Mouse (Mus musculus) hindbrain, embryonic 11.5 days (tissue): ENCODE measurements at regions not wholly inside any gene's neighbourhood (a gene's known extent, or its start where the extent isn't known, plus 50 kb on each side); places are given as distances from the start of the nearest gene placed in this dataset.

Experiments used
- ATAC-seq: fragments of 200-750 bp; cut with Nextera tagmentation; 2 replicates; pipeline ENCODE4 v1.8.0; 2017; ENCODE audit warnings: mild to moderate bottlenecking, moderate TSS enrichment, moderate library complexity; ENCODE audit not compliant: low FRiP score
- DNase-seq: peaks from one replicate; pipeline ENCODE4 v3.0.0-alpha.2; 2015; ENCODE audit warnings: low spot score
- H3K27ac ChIP-seq: fragments of 300-500 bp; sonication (generic); 2 replicates; pipeline ENCODE4 v1.5.1; 2014; ENCODE audit warnings: mild to moderate bottlenecking, low read depth, low read length
- H3K27me3 ChIP-seq: fragments of 300-500 bp; sonication (generic); 2 replicates; pipeline ENCODE4 v1.6.1; 2014; ENCODE audit warnings: mild to moderate bottlenecking, low read length, moderate library complexity, mixed read lengths; ENCODE audit not compliant: control insufficient read depth, insufficient read depth
- H3K36me3 ChIP-seq: fragments of 300-500 bp; sonication (generic); 2 replicates; pipeline ENCODE4 v1.6.1; 2014; ENCODE audit warnings: mild to moderate bottlenecking, low read length, moderate library complexity, mixed read lengths; ENCODE audit not compliant: control insufficient read depth, insufficient read depth
- H3K4me1 ChIP-seq: fragments of 300-500 bp; sonication (generic); replicated peaks from 2 replicates; pipeline ENCODE4 v1.6.1; 2014; ENCODE audit warnings: low read length, mixed read lengths; ENCODE audit not compliant: control insufficient read depth, insufficient read depth
- H3K4me2 ChIP-seq: fragments of 300-500 bp; sonication (generic); replicated peaks from 2 replicates; pipeline ENCODE4 v1.6.1; 2014; ENCODE audit warnings: mild to moderate bottlenecking, low read depth, low read length
- H3K4me3 ChIP-seq: fragments of 300-500 bp; sonication (generic); 2 replicates; pipeline ENCODE4 v1.5.1; 2014; ENCODE audit warnings: low read depth, low read length
- H3K9ac ChIP-seq: fragments of 300-500 bp; sonication (generic); 2 replicates; pipeline ENCODE4 v1.6.1; 2014; ENCODE audit warnings: low read depth, low read length
- H3K9me3 ChIP-seq: fragments of 300-500 bp; sonication (generic); 2 replicates; pipeline ENCODE4 v1.6.1; 2016; ENCODE audit warnings: low read length; ENCODE audit not compliant: control insufficient read depth
- WGBS: fragments of 180-500 bp; shearing (Covaris S2); extraction: QIAGEN DNeasy Blood & Tissue Kit; methylation state at CpG from one replicate; pipeline ENCODE4 v1.1.7; 2014; 5-methylcytosine and 5-hydroxymethylcytosine counted together

DNA sequence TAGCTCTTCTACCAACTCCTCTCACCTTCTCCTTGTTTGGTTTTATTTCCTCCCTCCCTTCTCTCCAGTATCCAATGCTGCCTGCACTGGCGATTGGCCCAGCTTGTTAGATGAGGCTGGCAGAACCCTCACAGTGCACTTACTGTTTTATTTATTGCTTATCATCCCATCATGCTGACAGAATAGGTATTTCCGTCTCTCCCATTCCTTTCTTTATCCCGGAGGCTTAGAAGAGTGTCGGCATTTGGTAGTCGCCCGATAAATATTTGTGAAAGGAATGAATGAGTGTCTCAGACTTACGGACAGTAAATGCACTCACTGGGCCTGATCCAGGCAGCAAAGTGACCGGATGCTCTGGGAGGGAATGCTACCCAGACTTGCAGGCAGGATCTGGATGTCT, 123.8 kb upstream of the Sh3bp4 start:
- Histone ChIP-seq H3K9me3 (no peaks in the 10 kb centered on the region; the same call in 1 of the 2 replicates), H3K27ac (no peak overlapping the region), H3K4me3 (no peak overlapping the region), H3K4me2 (no peak overlapping the region), H3K9ac (no peak overlapping the region), H3K36me3 (no peaks in the 10 kb centered on the region), H3K4me1 (no peaks in the 10 kb centered on the region), H3K27me3 (no peaks in the 10 kb centered on the region)
- DNase-seq (no peak), ATAC-seq (no peak)
- 91% methylated on average over 8 of the region's 8 CpGs for WGBS

DNA sequence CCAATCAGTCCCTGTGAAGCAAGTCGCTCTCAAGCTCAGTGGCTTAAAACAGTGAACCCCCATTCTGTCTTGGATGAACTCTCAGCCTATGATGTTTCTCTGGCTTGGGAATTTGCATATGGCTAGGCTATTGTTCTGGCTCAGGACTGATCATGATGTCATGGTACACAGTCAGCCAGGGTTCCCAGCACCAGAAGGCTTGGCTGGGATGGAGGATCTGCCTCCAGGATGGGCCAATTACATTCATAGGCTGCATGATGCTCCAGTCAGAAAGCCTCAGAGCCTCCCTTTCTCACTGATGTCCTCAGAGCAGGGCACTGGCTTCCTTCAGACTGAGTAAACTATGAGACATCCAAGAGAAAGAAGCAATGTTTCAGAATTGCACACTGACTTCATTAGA, 120.3 kb upstream of the Sh3bp4 start:
- no peak for DNase-seq
- H3K27ac ChIP-seq, result no peak overlapping the region
- no peak for ATAC-seq
- no peaks in the 10 kb centered on the region for H3K36me3 ChIP-seq
- no peak overlapping the region for H3K4me3 ChIP-seq
- H3K27me3 ChIP-seq, result no peaks in the 10 kb centered on the region
- 76% methylated on average over 1 of the region's 1 CpGs for WGBS
- H3K4me2 ChIP-seq, result no peak overlapping the region
- no peaks in the 10 kb centered on the region; the same call in 1 of the 2 replicates for H3K9me3 ChIP-seq
- no peaks in the 10 kb centered on the region for H3K4me1 ChIP-seq
- no peak overlapping the region for H3K9ac ChIP-seq

GRCm38 (mm10) chr1:88953516-88953915, 116.7 kb upstream of the Sh3bp4 start:
- H3K36me3 ChIP-seq, result no peaks in the 10 kb centered on the region
- H3K27me3 ChIP-seq, result no peaks in the 10 kb centered on the region
- DNase-seq (no peak), ATAC-seq (no peak)
- H3K4me1 ChIP-seq, result no peaks in the 10 kb centered on the region
- no peaks in the 10 kb centered on the region; the same call in 1 of the 2 replicates for H3K9me3 ChIP-seq
- 83% methylated on average over 4 of the region's 4 CpGs for WGBS
- H3K4me2 ChIP-seq, result no peak overlapping the region
- H3K4me3 ChIP-seq, result no peak overlapping the region
- no peak overlapping the region for H3K9ac ChIP-seq
- H3K27ac ChIP-seq, result no peak overlapping the region

GRCm38 (mm10) chr1:88954784-88955183, 115.4 kb upstream of the Sh3bp4 start:
- WGBS, result 93% methylated on average over 5 of the region's 5 CpGs
- no peaks in the 10 kb centered on the region for H3K9me3 ChIP-seq
- 0 out of 2 replicates have a peak, but pooled peaks cover 2% of the 10 kb centered on the region for H3K4me1 ChIP-seq
- no peaks in the 10 kb centered on the region for H3K27me3 ChIP-seq
- H3K9ac ChIP-seq, result no peak overlapping the region
- ATAC-seq (no peak), DNase-seq (no peak)
- no peak overlapping the region for H3K27ac ChIP-seq
- no peak overlapping the region for H3K4me2 ChIP-seq
- H3K4me3 ChIP-seq, result no peak overlapping the region
- no peaks in the 10 kb centered on the region for H3K36me3 ChIP-seq

DNA sequence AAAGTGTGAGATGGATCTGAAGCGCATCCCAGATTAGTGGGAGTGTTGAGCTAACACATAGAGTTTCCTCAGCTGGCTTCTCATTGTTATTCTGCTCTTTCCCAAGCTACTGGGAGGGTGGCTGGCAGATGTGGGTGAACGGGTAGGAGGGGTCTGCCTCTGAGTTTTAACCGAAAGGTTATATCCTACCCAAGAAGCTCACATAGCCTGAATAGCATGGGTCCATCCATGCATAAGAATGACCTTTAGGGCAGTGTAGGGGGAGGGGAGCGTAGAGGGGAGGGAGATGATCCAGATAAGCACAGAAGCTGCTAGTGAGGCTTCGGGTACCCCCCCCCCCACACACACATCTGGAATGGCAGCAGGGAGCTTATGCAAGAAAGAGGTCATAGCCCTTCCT, 113.2 kb upstream of the Sh3bp4 start:
- ATAC-seq, result no peak
- Histone ChIP-seq H3K27me3 (no peaks in the 10 kb centered on the region), H3K36me3 (no peaks in the 10 kb centered on the region), H3K27ac (no peak overlapping the region), H3K9me3 (no peaks in the 10 kb centered on the region), H3K4me2 (no peak overlapping the region), H3K4me3 (no peak overlapping the region), H3K9ac (no peak overlapping the region), H3K4me1 (peaks cover 2% of the 10 kb centered on the region; the same call in 1 of the 2 replicates)
- 57% methylated on average over 5 of the region's 5 CpGs for WGBS
- no peak for DNase-seq

DNA sequence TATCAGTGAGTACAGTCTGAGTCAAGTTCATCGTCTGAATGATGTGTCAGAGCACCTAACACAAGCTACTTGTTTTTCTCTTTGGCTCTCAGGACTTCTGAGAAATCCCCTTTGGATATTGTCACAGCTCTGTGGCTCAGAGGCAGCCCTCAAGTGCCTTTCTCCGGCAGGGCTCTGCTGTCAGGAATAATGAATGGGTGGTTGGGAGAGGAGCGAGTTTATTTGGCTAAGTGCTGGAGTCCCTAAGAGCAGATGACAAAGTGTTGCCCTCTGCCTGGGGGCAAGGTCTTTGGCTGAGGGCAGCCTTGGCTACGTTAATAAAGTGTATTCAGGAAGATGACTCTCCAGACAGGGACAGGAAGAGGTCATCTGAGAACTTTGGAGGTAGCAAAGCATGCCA, 110.5 kb upstream of the Sh3bp4 start:
- Histone ChIP-seq H3K36me3 (no peaks in the 10 kb centered on the region), H3K4me1 (peaks cover 2% of the 10 kb centered on the region; the same call in 1 of the 2 replicates), H3K27me3 (no peaks in the 10 kb centered on the region), H3K9me3 (no peaks in the 10 kb centered on the region), H3K9ac (no peak overlapping the region), H3K4me3 (no peak overlapping the region), H3K27ac (no peak overlapping the region), H3K4me2 (no peak overlapping the region)
- 36% methylated on average over 4 of the region's 4 CpGs for WGBS
- ATAC-seq (no peak), DNase-seq (no peak)

GRCm38 (mm10) chr1:88960142-88960541, 110.1 kb upstream of the Sh3bp4 start:
- Histone ChIP-seq H3K27ac (no peak overlapping the region), H3K27me3 (no peaks in the 10 kb centered on the region), H3K4me1 (peaks cover 2% of the 10 kb centered on the region; the same call in 1 of the 2 replicates), H3K9ac (no peak overlapping the region), H3K4me3 (no peak overlapping the region), H3K4me2 (no peak overlapping the region), H3K9me3 (no peaks in the 10 kb centered on the region), H3K36me3 (no peaks in the 10 kb centered on the region)
- no peak for DNase-seq
- WGBS, result 85% methylated on average over 11 of the region's 11 CpGs
- ATAC-seq, result no peak

- Histone ChIP-seq H3K27me3 (no peaks in the 10 kb centered on the region), H3K9ac (no peak overlapping the region), H3K4me3 (no peak overlapping the region), H3K9me3 (no peaks in the 10 kb centered on the region), H3K4me1 (peaks cover 2% of the 10 kb centered on the region; the same call in 1 of the 2 replicates), H3K4me2 (no peak overlapping the region), H3K36me3 (no peaks in the 10 kb centered on the region), H3K27ac (no peak overlapping the region)
- ATAC-seq (no peak), DNase-seq (no peak)
- 76% methylated on average over 14 of the region's 14 CpGs for WGBS
These were observed 106.0 kb upstream of the Sh3bp4 start for GRCm38 (mm10) chr1:88964045-88964747.

DNA sequence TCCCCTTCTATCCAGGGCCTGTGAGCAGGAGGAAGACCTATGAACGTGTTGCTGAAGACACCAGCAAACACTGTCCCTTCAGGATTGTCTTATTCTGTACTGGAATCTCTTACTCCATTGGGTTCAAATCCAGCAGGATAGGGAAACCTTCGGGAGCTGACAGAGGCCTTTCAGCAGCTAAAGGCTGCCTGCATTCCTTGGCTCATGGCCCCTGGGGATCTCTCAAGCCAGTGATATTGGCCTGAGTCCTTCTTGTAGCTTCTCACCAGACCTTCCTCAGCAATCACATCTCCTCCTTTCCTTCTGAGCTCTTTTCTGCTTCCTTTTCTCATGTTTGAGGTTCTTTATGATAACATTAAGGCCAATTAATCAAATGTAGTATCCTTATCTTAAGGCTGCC, 103.8 kb upstream of the Sh3bp4 start:
- no peak overlapping the region for H3K4me2 ChIP-seq
- no peak overlapping the region for H3K27ac ChIP-seq
- no peak overlapping the region for H3K4me3 ChIP-seq
- no peak for ATAC-seq
- DNase-seq, result no peak
- H3K4me1 ChIP-seq, result no peaks in the 10 kb centered on the region
- H3K36me3 ChIP-seq, result no peaks in the 10 kb centered on the region
- H3K9ac ChIP-seq, result no peak overlapping the region
- 78% methylated on average over 2 of the region's 2 CpGs for WGBS
- no peaks in the 10 kb centered on the region for H3K9me3 ChIP-seq
- no peaks in the 10 kb centered on the region for H3K27me3 ChIP-seq
